Mouse (Mus musculus) lung, adult 2 months (tissue): ENCODE results near the gene Ssx9. TPM values are rescaled to one million over a fixed set of nuclear protein-coding genes. Genes with fewer than 3 reads are reported as not detected.
"Not testable (repeated sequence)": the region's sequence is repeated elsewhere in the genome, so short reads cannot be mapped to it uniquely, and the experiment has no call there.

Experiments
- DNase-seq: peaks from one replicate; pipeline ENCODE4 v3.0.0; 2022
- H3K4me1 ChIP-seq: fragments of 200-500 bp; 2 replicates; pipeline ENCODE4 v1.6.1; 2011; ENCODE audit warnings: low read length; ENCODE audit not compliant: control insufficient read depth, insufficient read depth
- H3K4me3 ChIP-seq: fragments of 200-500 bp; replicated peaks from 2 replicates; pipeline ENCODE3; 2011; ENCODE audit warnings: low read depth, mild to moderate bottlenecking, control low read depth, low read length; ENCODE audit errors: extremely low read depth
- CTCF ChIP-seq: fragments of 200-500 bp; IDR thresholded peaks from 2 replicates; pipeline ENCODE4 v1.5.1; 2011; ENCODE audit warnings: mild to moderate bottlenecking, low read length, control low read depth; ENCODE audit not compliant: insufficient read depth
- POLR2A ChIP-seq: fragments of 200-500 bp; IDR thresholded peaks from 2 replicates; pipeline ENCODE4 v1.6.1; 2011; ENCODE audit warnings: low read depth, mild to moderate bottlenecking, control low read depth, low read length, borderline replicate concordance; ENCODE audit errors: extremely low read depth
- WGBS: fragments of 180-500 bp; shearing (Covaris S2); methylation state at CpG from one replicate; pipeline ENCODE4 v1.1.7; 2018; 5-methylcytosine and 5-hydroxymethylcytosine counted together
- polyA plus RNA-seq: library from polyadenylated mRNA; depleted of rRNA; stranded (reverse); fragments of >200 nt; gene quantifications from 2 replicates; pipeline ENCODE4 v1.2.3, GENCODE M21; 2012; rRNA removed

The Ssx9 gene
- not detected in 2 replicates for polyA plus RNA-seq

- not testable (repeated sequence) for H3K4me3 ChIP-seq, H3K4me1 ChIP-seq, DNase-seq
- 46% methylated on average over 2 of the region's 2 CpGs for WGBS
Measured at GRCm38 (mm10) chrX:8748132-8748531, at the start of gene Ssx9. Gene Ssx9, plus strand, starts transcription at chrX:8748432.

GRCm38 (mm10) chrX:8732907-8733306 is 15.3 kb upstream of the Ssx9 start:
- DNase-seq = no peak
- no peak for TF ChIP-seq CTCF
- no peak for TF ChIP-seq POLR2A
- no peaks in the 10 kb centered on the region for H3K4me1 ChIP-seq
- no peak overlapping the region for H3K4me3 ChIP-seq
- WGBS = 39% methylated on average over 5 of the region's 5 CpGs

- H3K4me3 ChIP-seq, H3K4me1 ChIP-seq, DNase-seq: not testable (repeated sequence)
- 67% methylated on average over 4 of the region's 4 CpGs for WGBS
Measured at GRCm38 (mm10) chrX:8803391-8803790, 55.2 kb downstream of the Ssx9 start, which contains the start of gene Ssxb5. Gene Ssxb5, plus strand, starts transcription at chrX:8803691.

Other genes starting within 250 kb of the Ssx9 start
- gene Gm14459, start 223.5 kb upstream of the Ssx9 start, polyA plus RNA-seq = not detected in 2 replicates
- not detected in 2 replicates for gene Ssxb6, start 200.2 kb upstream of the Ssx9 start, polyA plus RNA-seq
- gene Ssxb3, start 156.6 kb upstream of the Ssx9 start, polyA plus RNA-seq = not detected in 2 replicates
- gene Ssxb8, start 57.6 kb upstream of the Ssx9 start, polyA plus RNA-seq = not detected in 2 replicates
- not detected in 2 replicates for gene Ssxb5, start 55.3 kb downstream of the Ssx9 start, polyA plus RNA-seq
- not detected in 2 replicates for gene Gm6592, start 95.6 kb downstream of the Ssx9 start, polyA plus RNA-seq
- not detected in 2 replicates for gene Gm5751, start 125.8 kb downstream of the Ssx9 start, polyA plus RNA-seq
- gene B630019K06Rik, start 143.9 kb downstream of the Ssx9 start, polyA plus RNA-seq = 1.6 and 3.2 TPM in 2 replicates
- not detected in 2 replicates for gene Fthl17b, start 214.5 kb downstream of the Ssx9 start, polyA plus RNA-seq
- not detected in 2 replicates for gene Fthl17c, start 228.1 kb downstream of the Ssx9 start, polyA plus RNA-seq
- gene Fthl17d, start 238.3 kb downstream of the Ssx9 start, polyA plus RNA-seq = not detected in 2 replicates